Comparison of ENCODE assay signal across 20 mouse cellular contexts in the genomic region with DNA sequence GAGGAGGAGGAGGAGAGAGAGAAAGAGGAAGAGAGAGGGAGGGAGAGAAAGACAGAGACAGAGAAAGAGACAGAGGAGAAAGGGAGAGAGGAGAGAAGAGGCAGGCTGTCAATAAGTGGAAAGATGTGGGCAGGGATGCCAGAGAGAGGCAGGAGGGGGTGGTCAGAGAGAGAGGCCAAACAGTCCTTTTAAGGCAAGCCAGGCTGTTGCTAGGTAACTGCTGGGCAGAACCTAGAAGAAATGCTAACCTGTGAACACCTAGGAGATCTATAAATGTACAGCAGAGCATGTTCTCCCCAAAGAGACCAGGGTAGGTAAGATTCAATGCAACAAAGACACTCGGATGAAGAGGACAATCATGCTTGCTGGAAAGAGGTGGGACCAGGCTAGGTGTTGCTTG.
DNase-seq lines count a peak whose midpoint lies in the region; ATAC-seq and TF ChIP-seq lines count a peak whose summit lies in the region.
"Had no signal": no experiment of that assay in that cellular context is flagged by ENCODE, and none has a peak within 500 bp of the region (broad histone marks: within the 10 kb centered on the region; RNA-seq: fewer than 3 reads in every experiment).

No protein-coding gene starts in this region.

- H3K36me3 ChIP-seq in kidney, embryonic 15.5 days = no peaks in the 10 kb centered on the region
- H3K36me3 ChIP-seq: embryonic facial prominence, embryonic 13.5 days; forebrain, embryonic 15.5 days; heart, embryonic 10.5 days; hindbrain, embryonic 12.5 days; neural tube, embryonic 13.5 days had no signal

- intact Hi-C loops in left cerebral cortex, postnatal 25 days (cut with DNase I) = no loop called here
- intact Hi-C loops in left cerebral cortex, adult 2 months (cut with DNase I) = no loop called here

- no peak overlapping the region for H3K4me2 ChIP-seq in kidney, embryonic 15.5 days
- H3K4me2 ChIP-seq: embryonic facial prominence, embryonic 13.5 days; forebrain, embryonic 15.5 days; hindbrain, embryonic 12.5 days; liver, embryonic 11.5 days; neural tube, embryonic 13.5 days had no signal

- DNase-seq in left cerebral cortex, postnatal 25 days (ENCODE audit: low spot score in 2 of 2) = peak; percentile 24 to 68
- DNase-seq in left cerebral cortex, adult 2 months (ENCODE audit: extremely low spot score in 1 of 2, low spot score in 2 of 2) = no peak
- DNase-seq in right cerebral cortex, adult 18-20 months = peak; percentile 29
- no peak for DNase-seq in right cerebral cortex, postnatal 14 days
- peak; percentile 32 for DNase-seq in brain, embryonic 14.5 days (ENCODE audit: low read depth)
- DNase-seq in right cerebral cortex, postnatal 25 days = peak; percentile 19
- DNase-seq: cerebellum, adult 11-12 months; cerebellum, postnatal 14 days; gastrocnemius, adult 2 months; lung, adult 2 months; thymus, postnatal 4 days had no signal

- no peak overlapping the region for H3K9ac ChIP-seq in kidney, embryonic 15.5 days
- H3K9ac ChIP-seq: embryonic facial prominence, embryonic 13.5 days; forebrain, embryonic 15.5 days; hindbrain, embryonic 12.5 days; neural tube, embryonic 13.5 days had no signal

- no peak overlapping the region for H3K4me3 ChIP-seq in left cerebral cortex, adult 2 months
- H3K4me3 ChIP-seq in kidney, embryonic 15.5 days (replicated peaks) = no peak overlapping the region
- H3K4me3 ChIP-seq: embryonic facial prominence, embryonic 13.5 days; forebrain, embryonic 15.5 days; gastrocnemius, adult 2 months; heart, embryonic 10.5 days; hindbrain, embryonic 12.5 days; neural tube, embryonic 13.5 days had no signal

- WGBS in kidney, embryonic 15.5 days = 90% methylated on average over 1 of the region's 1 CpGs

- H3K27me3 ChIP-seq in kidney, embryonic 15.5 days = no peaks in the 10 kb centered on the region
- H3K27me3 ChIP-seq: embryonic facial prominence, embryonic 13.5 days; forebrain, embryonic 15.5 days; hindbrain, embryonic 12.5 days; neural tube, embryonic 13.5 days; Patski had no signal

- no peak for ATAC-seq in kidney, embryonic 15.5 days (replicated peaks; ENCODE audit: low FRiP score)
- ATAC-seq: forebrain, embryonic 15.5 days; Patski had no signal

- H3K4me1 ChIP-seq in kidney, embryonic 15.5 days = peaks cover 11% of the 10 kb centered on the region
- H3K4me1 ChIP-seq: hindbrain, embryonic 12.5 days had no signal

- H3K27ac ChIP-seq in left cerebral cortex, adult 2 months = no peak overlapping the region
- H3K27ac ChIP-seq in kidney, embryonic 15.5 days = no peak overlapping the region
- H3K27ac ChIP-seq: embryonic facial prominence, embryonic 13.5 days; forebrain, embryonic 15.5 days; gastrocnemius, adult 2 months; heart, embryonic 10.5 days; hindbrain, embryonic 12.5 days; kidney, postnatal 0 days; neural tube, embryonic 13.5 days had no signal

- TF ChIP-seq POLR2A in brain, embryonic 14.5 days (IDR thresholded peaks at IDR 0.05; ENCODE audit: borderline replicate concordance, extremely low read depth, insufficient read depth, insufficient read length, poor library complexity, severe bottlenecking) = no peak

- H3K9me3 ChIP-seq in kidney, embryonic 15.5 days (replicated peaks) = no peaks in the 10 kb centered on the region
- H3K9me3 ChIP-seq: embryonic facial prominence, embryonic 13.5 days; forebrain, embryonic 15.5 days; heart, embryonic 10.5 days; hindbrain, embryonic 12.5 days; neural tube, embryonic 13.5 days had no signal

- no peak for TF ChIP-seq CTCF in left cerebral cortex, adult 2 months (IDR thresholded peaks at IDR 0.05)
- no peak for TF ChIP-seq CTCF in brain, embryonic 14.5 days (IDR thresholded peaks at IDR 0.05; ENCODE audit: borderline replicate concordance, extremely low read depth, insufficient read depth, insufficient read length)

Comparison
In these comparisons a context has a peak if more than half of its experiments do, and no peak if none do; other contexts are left out.
1. DNase-seq: peak in left cerebral cortex, postnatal 25 days (2 of 2), right cerebral cortex, adult 18-20 months (single experiment), brain, embryonic 14.5 days (single experiment) and right cerebral cortex, postnatal 25 days (single experiment); none in left cerebral cortex, adult 2 months (0 of 2) and right cerebral cortex, postnatal 14 days (single experiment).